Mouse (Mus musculus) thymus, adult 2 months (tissue): ENCODE results near the gene Cdh1. TPM values are rescaled to one million over a fixed set of nuclear protein-coding genes. Genes with fewer than 3 reads are reported as not detected.

Experiments used
- DNase-seq: peaks from one replicate; pipeline ENCODE4 v3.0.0; 2021
- H3K27ac ChIP-seq: fragments of 200-500 bp; 2 replicates; pipeline ENCODE4 v1.5.1; 2012; ENCODE audit warnings: low read length, control low read depth; ENCODE audit not compliant: control insufficient read depth, insufficient read depth
- H3K27me3 ChIP-seq: fragments of 200-500 bp; 2 replicates; pipeline ENCODE4 v1.6.1; 2012; ENCODE audit warnings: mild to moderate bottlenecking, low read length, moderate library complexity, mixed read lengths; ENCODE audit not compliant: control insufficient read depth, insufficient read depth
- H3K36me3 ChIP-seq: fragments of 200-500 bp; 2 replicates; pipeline ENCODE4 v1.6.1; 2012; ENCODE audit warnings: mild to moderate bottlenecking, low read length, moderate library complexity; ENCODE audit not compliant: control insufficient read depth, insufficient read depth
- H3K4me1 ChIP-seq: fragments of 200-500 bp; replicated peaks from 2 replicates; pipeline ENCODE4 v1.6.1; 2012; ENCODE audit warnings: low read length; ENCODE audit not compliant: control insufficient read depth, insufficient read depth
- H3K4me3 ChIP-seq: fragments of 200-500 bp; 2 replicates; pipeline ENCODE4 v1.5.1; 2012; ENCODE audit warnings: mild to moderate bottlenecking, low read length, control low read depth, moderate library complexity; ENCODE audit not compliant: control insufficient read depth, insufficient read depth
- CTCF ChIP-seq: fragments of 200-500 bp; IDR thresholded peaks from 2 replicates; pipeline ENCODE4 v1.5.1; 2012; ENCODE audit warnings: mild to moderate bottlenecking, control low read depth, low read length, moderate library complexity, borderline replicate concordance; ENCODE audit not compliant: control insufficient read depth, poor library complexity, insufficient read depth; ENCODE audit errors: extremely low read depth
- POLR2A ChIP-seq: fragments of 200-500 bp; IDR thresholded peaks from 2 replicates; pipeline ENCODE4 v1.6.1; 2012; ENCODE audit warnings: mild to moderate bottlenecking, low read length, control low read depth, moderate library complexity; ENCODE audit not compliant: control insufficient read depth, poor library complexity, insufficient read depth; ENCODE audit errors: extremely low read depth
- WGBS: fragments of 180-500 bp; shearing (Covaris S2); methylation state at CpG from one replicate; pipeline ENCODE4 v1.1.7; 2018; 5-methylcytosine and 5-hydroxymethylcytosine counted together
- polyA plus RNA-seq: library from polyadenylated mRNA; depleted of rRNA; stranded (reverse); fragments of >200 nt; gene quantifications from 2 replicates; pipeline ENCODE4 v1.2.3, GENCODE M21; 2012

The Cdh1 gene
- polyA plus RNA-seq, 1 experiment: 23.5 TPM

GRCm38 (mm10) chr8:106637446-106637845 lies 34.3 kb downstream of the Cdh1 start:
- H3K4me3 ChIP-seq: no peak overlapping the region
- H3K27ac ChIP-seq: no peak overlapping the region
- 96% methylated on average over 4 of the region's 4 CpGs for WGBS
- TF ChIP-seq CTCF (no peak), POLR2A (no peak)
- no peaks in the 10 kb centered on the region for H3K27me3 ChIP-seq
- H3K36me3 ChIP-seq: no peaks in the 10 kb centered on the region
- peaks cover 24% of the 10 kb centered on the region for H3K4me1 ChIP-seq
- DNase-seq: no peak

DNA sequence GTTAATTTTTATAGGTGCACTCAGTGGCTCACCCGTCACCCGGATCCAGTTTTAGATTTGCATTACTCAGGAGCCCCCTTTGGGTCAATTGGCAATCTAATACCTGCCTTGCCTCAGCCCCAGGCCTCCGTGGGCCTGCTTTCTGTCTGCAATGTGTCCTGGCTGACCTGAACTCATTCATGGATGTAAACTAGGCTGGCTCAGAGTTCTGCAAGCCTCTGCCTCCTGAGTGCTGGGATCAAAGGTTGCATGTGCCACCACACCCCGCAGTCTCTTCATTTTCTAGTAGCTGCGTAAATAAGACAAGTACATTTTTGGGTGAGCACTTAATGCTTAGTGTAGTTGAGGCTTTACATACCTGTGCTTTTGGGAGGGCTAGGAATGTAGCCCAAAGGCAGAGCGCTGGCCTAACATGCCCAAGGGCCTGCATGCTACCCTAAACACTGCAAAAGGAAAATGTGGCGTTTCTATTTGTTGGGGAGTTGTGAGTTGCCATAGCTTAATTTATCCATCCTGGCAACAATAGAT lies 35.7 kb downstream of the Cdh1 start:
- no peak overlapping the region for H3K27ac ChIP-seq
- WGBS: 97% methylated on average over 7 of the region's 7 CpGs
- DNase-seq: no peak
- TF ChIP-seq POLR2A (no peak), CTCF (no peak)
- no peak overlapping the region for H3K4me3 ChIP-seq
- H3K27me3 ChIP-seq: no peaks in the 10 kb centered on the region
- H3K4me1 ChIP-seq: peaks cover 22% of the 10 kb centered on the region
- H3K36me3 ChIP-seq: no peaks in the 10 kb centered on the region

DNA sequence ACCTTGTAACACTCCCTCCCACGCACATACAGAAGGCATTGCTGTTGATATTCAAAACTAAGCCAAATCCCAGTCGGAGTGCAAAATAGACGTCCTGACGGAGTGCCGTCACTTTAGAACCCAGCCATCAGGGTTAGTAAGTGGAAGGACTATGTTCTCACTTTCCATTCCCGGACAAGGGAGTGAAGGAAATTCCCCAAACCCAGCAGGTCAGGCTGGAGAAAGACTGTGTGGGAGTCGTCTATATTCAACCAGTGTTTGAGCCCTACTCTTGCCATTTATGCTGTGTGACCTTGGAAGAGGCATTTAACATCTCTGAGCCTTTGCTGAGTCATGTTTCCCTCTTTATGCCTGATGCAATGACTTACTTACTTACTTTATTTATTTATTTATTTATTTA lies 37.1 kb downstream of the Cdh1 start:
- no peak overlapping the region for H3K4me3 ChIP-seq
- WGBS: 89% methylated on average over 7 of the region's 7 CpGs
- peaks cover 18% of the 10 kb centered on the region; the same call in 1 of the 2 replicates for H3K4me1 ChIP-seq
- no peak for TF ChIP-seq POLR2A
- no peak for TF ChIP-seq CTCF
- H3K36me3 ChIP-seq: no peaks in the 10 kb centered on the region
- no peak overlapping the region for H3K27ac ChIP-seq
- DNase-seq: no peak
- H3K27me3 ChIP-seq: no peaks in the 10 kb centered on the region

GRCm38 (mm10) chr8:106640921-106641320 lies 37.8 kb downstream of the Cdh1 start:
- H3K4me3 ChIP-seq: no peak overlapping the region
- no peak for TF ChIP-seq CTCF
- no peak for TF ChIP-seq POLR2A
- H3K36me3 ChIP-seq: no peaks in the 10 kb centered on the region
- H3K4me1 ChIP-seq: peaks cover 14% of the 10 kb centered on the region; the same call in 1 of the 2 replicates
- DNase-seq: no peak
- WGBS: 77% methylated on average over 5 of the region's 5 CpGs
- H3K27ac ChIP-seq: no peak overlapping the region
- H3K27me3 ChIP-seq: no peaks in the 10 kb centered on the region

DNA sequence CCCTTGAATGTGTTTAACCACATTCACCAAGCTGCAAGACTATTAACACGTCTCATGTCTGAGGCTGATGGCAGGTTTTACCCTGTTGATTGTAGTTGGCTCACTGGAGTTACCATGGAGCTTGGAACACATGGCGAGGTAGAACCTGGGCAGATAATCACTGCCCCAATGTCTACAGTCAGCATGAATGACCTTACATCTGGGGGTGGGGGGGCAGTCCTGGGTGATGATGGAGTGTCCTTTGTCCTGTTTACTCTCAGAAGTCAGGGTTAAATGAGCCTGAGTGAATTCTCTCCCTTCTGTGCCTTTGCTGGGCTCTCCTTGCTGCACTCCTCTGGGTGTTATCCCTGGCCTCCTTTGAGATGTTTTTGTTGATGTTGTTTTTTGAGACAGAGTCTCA lies 39.0 kb downstream of the Cdh1 start:
- H3K4me1 ChIP-seq: peaks cover 14% of the 10 kb centered on the region; the same call in 1 of the 2 replicates

DNA sequence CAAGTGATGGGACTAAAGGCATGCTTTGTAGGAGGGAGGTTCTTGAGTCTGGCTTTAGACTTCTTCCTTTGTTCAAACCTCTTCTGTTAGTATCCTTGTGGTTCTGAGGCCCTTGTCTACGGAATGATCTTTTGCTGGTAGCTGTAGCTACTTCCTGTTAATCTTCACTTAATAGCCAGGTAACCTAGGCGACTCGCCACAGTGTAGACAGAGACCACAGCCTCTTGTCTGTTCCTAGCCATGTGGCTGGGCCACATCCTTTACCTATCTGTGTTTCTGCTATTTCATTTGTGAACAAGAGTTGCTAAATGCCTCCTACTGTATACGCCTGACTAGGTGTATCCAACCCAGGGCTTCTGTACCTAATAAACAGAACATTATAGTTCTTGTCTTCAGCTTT lies 39.9 kb downstream of the Cdh1 start:
- Histone ChIP-seq H3K27me3 (no peaks in the 10 kb centered on the region), H3K36me3 (no peaks in the 10 kb centered on the region), H3K4me3 (no peak overlapping the region), H3K27ac (no peak overlapping the region), H3K4me1 (peaks cover 14% of the 10 kb centered on the region; the same call in 1 of the 2 replicates)
- peak; percentile 24 for DNase-seq
- 12% methylated on average over 4 of the region's 4 CpGs for WGBS
- TF ChIP-seq POLR2A (no peak), CTCF (no peak)

More for the DNA sequence above, 39.0 kb downstream of the Cdh1 start:
- TF ChIP-seq CTCF: no peak
- no peak for TF ChIP-seq POLR2A
- H3K4me3 ChIP-seq: no peak overlapping the region
- no peaks in the 10 kb centered on the region for H3K36me3 ChIP-seq
- no peaks in the 10 kb centered on the region for H3K27me3 ChIP-seq
- 59% methylated on average over 2 of the region's 2 CpGs for WGBS
- H3K27ac ChIP-seq: peak overlapping the region; percentile 74; the same call in 1 of the 2 replicates
- no peak for DNase-seq

GRCm38 (mm10) chr8:106644957-106645356 lies 41.8 kb downstream of the Cdh1 start:
- TF ChIP-seq CTCF (no peak), POLR2A (no peak)
- 70% methylated on average over 3 of the region's 3 CpGs for WGBS
- H3K27ac ChIP-seq: no peak overlapping the region
- H3K4me3 ChIP-seq: no peak overlapping the region
- H3K36me3 ChIP-seq: no peaks in the 10 kb centered on the region
- H3K4me1 ChIP-seq: peaks cover 14% of the 10 kb centered on the region; the same call in 1 of the 2 replicates
- H3K27me3 ChIP-seq: no peaks in the 10 kb centered on the region
- no peak for DNase-seq
